16 mouse cellular contexts compared by ENCODE assay signal in the genomic region with DNA sequence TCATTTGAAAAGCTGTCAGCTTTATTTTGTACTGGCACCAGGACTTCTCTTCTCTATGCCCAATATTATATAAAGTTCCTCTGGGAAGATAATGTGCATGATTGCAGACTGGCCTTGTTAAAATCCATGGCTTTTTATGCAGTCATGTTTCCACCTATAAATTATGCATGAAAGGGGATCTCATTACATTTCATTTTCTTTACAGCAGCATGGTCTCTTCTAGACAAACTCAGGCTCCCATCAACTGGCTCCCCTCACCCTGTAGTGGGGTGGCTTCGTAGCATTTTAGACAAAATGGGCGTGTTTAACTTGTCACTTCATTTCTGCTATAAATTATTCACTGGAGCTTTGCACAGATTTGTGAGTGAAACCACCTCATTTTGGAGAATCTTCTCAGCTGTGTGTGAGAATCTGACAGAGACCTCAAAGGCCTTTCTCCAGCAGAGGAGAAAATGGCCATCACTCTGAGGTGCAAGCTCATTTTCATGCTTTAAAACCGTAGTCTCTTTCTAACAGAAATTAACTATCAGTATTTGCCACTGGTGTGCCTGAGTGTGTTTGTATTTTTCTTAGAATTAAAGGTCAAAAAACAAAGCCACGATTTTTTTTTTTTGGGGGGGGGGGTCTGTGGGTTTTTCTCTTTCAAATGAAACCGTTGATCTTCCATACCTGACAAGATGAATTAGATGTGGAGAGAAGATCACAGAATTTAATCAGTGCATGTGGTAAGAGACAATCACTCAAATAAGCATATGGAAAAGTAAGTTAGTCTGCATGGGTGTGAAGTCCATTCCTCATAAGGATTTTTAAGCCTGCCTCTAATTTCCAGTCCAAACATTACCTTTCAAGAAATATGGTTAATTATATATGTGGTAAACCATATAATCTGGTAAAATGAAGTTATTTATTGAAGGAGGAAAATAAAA.
DNase-seq lines count a peak whose midpoint lies in the region; ATAC-seq lines count a peak whose summit lies in the region.
"Had no signal": no experiment of that assay in that cellular context is flagged by ENCODE, and none has a peak within 500 bp of the region (broad histone marks: within the 10 kb centered on the region; RNA-seq: fewer than 3 reads in every experiment).

No protein-coding gene starts in this region.

- H3K4me2 ChIP-seq in hindbrain, embryonic 11.5 days (replicated peaks; ENCODE audit: low read depth, low read length), result no peak overlapping the region
- no peak overlapping the region for H3K4me2 ChIP-seq in hindbrain, embryonic 14.5 days (replicated peaks)
- H3K4me2 ChIP-seq in midbrain, embryonic 15.5 days, result no peak overlapping the region
- H3K4me2 ChIP-seq: heart, embryonic 11.5 days; liver, embryonic 11.5 days; stomach, embryonic 15.5 days had no signal

- peak; percentile 88 for ATAC-seq in hindbrain, embryonic 11.5 days (ENCODE audit: low FRiP score)
- ATAC-seq in hindbrain, embryonic 14.5 days (ENCODE audit: low FRiP score), result peak; percentile 78
- peak; percentile 95 for ATAC-seq in midbrain, embryonic 15.5 days (replicated peaks)
- ATAC-seq: intestine, embryonic 16.5 days had no signal

- H3K4me1 ChIP-seq in hindbrain, embryonic 11.5 days (replicated peaks; ENCODE audit: control insufficient read depth, insufficient read depth, low read length), result no peaks in the 10 kb centered on the region
- peaks cover 2% of the 10 kb centered on the region; the same call in 1 of the 2 replicates for H3K4me1 ChIP-seq in hindbrain, embryonic 10.5 days (replicated peaks)
- peaks cover 5% of the 10 kb centered on the region; the same call in 1 of the 2 replicates for H3K4me1 ChIP-seq in hindbrain, embryonic 14.5 days (replicated peaks; ENCODE audit: control insufficient read depth, insufficient read depth, low read length)
- peaks cover 2% of the 10 kb centered on the region; the same call in 1 of the 2 replicates for H3K4me1 ChIP-seq in midbrain, embryonic 15.5 days
- H3K4me1 ChIP-seq: stomach, embryonic 15.5 days had no signal

- H3K27ac ChIP-seq in hindbrain, embryonic 11.5 days (ENCODE audit: low read depth, low read length), result peak overlapping the region; percentile 58; the same call in 1 of the 2 replicates
- no peak overlapping the region for H3K27ac ChIP-seq in hindbrain, embryonic 10.5 days
- 0 out of 2 replicates have a peak overlapping the region, but pooled peaks have one; percentile 29 for H3K27ac ChIP-seq in hindbrain, embryonic 14.5 days
- peak overlapping the region; percentile 58; the same call in 1 of the 2 replicates for H3K27ac ChIP-seq in midbrain, embryonic 15.5 days
- H3K27ac ChIP-seq: stomach, embryonic 15.5 days had no signal

- H3K27me3 ChIP-seq in hindbrain, embryonic 11.5 days (ENCODE audit: control insufficient read depth, insufficient read depth, low read length), result no peaks in the 10 kb centered on the region
- no peaks in the 10 kb centered on the region for H3K27me3 ChIP-seq in hindbrain, embryonic 10.5 days (ENCODE audit: insufficient read depth, poor library complexity, severe bottlenecking)
- no peaks in the 10 kb centered on the region for H3K27me3 ChIP-seq in hindbrain, embryonic 14.5 days (ENCODE audit: control insufficient read depth, insufficient read depth, low read length)
- H3K27me3 ChIP-seq in midbrain, embryonic 15.5 days (replicated peaks), result no peaks in the 10 kb centered on the region
- H3K27me3 ChIP-seq: stomach, embryonic 15.5 days had no signal

- H3K9me3 ChIP-seq in hindbrain, embryonic 11.5 days (ENCODE audit: control insufficient read depth, low read length), result no peaks in the 10 kb centered on the region
- H3K9me3 ChIP-seq in hindbrain, embryonic 10.5 days, result no peaks in the 10 kb centered on the region
- H3K9me3 ChIP-seq in hindbrain, embryonic 14.5 days (ENCODE audit: control insufficient read depth, low read length), result no peaks in the 10 kb centered on the region
- H3K9me3 ChIP-seq in midbrain, embryonic 15.5 days, result no peaks in the 10 kb centered on the region
- H3K9me3 ChIP-seq: stomach, embryonic 15.5 days had no signal

- 53% methylated on average over 5 of the region's 5 CpGs for WGBS in hindbrain, embryonic 11.5 days
- 67% methylated on average over 5 of the region's 5 CpGs for WGBS in hindbrain, embryonic 10.5 days
- 34% methylated on average over 5 of the region's 5 CpGs for WGBS in hindbrain, embryonic 14.5 days
- WGBS in midbrain, embryonic 15.5 days, result 37% methylated on average over 5 of the region's 5 CpGs

- no peaks in the 10 kb centered on the region for H3K36me3 ChIP-seq in hindbrain, embryonic 11.5 days (ENCODE audit: control insufficient read depth, insufficient read depth, low read length)
- H3K36me3 ChIP-seq in hindbrain, embryonic 10.5 days, result no peaks in the 10 kb centered on the region
- H3K36me3 ChIP-seq in hindbrain, embryonic 14.5 days (replicated peaks; ENCODE audit: control insufficient read depth, insufficient read depth), result no peaks in the 10 kb centered on the region
- no peaks in the 10 kb centered on the region for H3K36me3 ChIP-seq in midbrain, embryonic 15.5 days (replicated peaks)
- H3K36me3 ChIP-seq: stomach, embryonic 15.5 days had no signal

- peak; percentile 5 for DNase-seq in hindbrain, embryonic 11.5 days (ENCODE audit: low spot score)
- DNase-seq in hindbrain, embryonic 10.5 days (ENCODE audit: low spot score), result no peak
- no peak for DNase-seq in hindbrain, embryonic 14.5 days (ENCODE audit: low spot score)
- DNase-seq in urinary bladder, adult 18-20 months (ENCODE audit: low spot score in 2 of 2), result no peak
- no peak for DNase-seq in kidney, adult 9 months
- no peak for DNase-seq in adrenal gland, adult 18-20 months (ENCODE audit: low spot score in 2 of 2)
- DNase-seq: cerebellum, adult 11 months; cerebellum, postnatal 36 days; kidney, postnatal 14 days; spleen, adult 18-20 months; thymus, postnatal 14 days had no signal

- H3K4me3 ChIP-seq in hindbrain, embryonic 11.5 days (ENCODE audit: low read depth, low read length), result no peak overlapping the region
- H3K4me3 ChIP-seq in hindbrain, embryonic 10.5 days, result no peak overlapping the region
- no peak overlapping the region for H3K4me3 ChIP-seq in hindbrain, embryonic 14.5 days (replicated peaks; ENCODE audit: low read length)
- H3K4me3 ChIP-seq in midbrain, embryonic 15.5 days, result no peak overlapping the region
- H3K4me3 ChIP-seq: stomach, embryonic 15.5 days had no signal

- no peak overlapping the region for H3K9ac ChIP-seq in hindbrain, embryonic 11.5 days (ENCODE audit: low read depth, low read length)
- H3K9ac ChIP-seq in hindbrain, embryonic 14.5 days, result no peak overlapping the region
- no peak overlapping the region for H3K9ac ChIP-seq in midbrain, embryonic 15.5 days
- H3K9ac ChIP-seq: stomach, embryonic 15.5 days had no signal
